17 mouse cellular contexts compared by ENCODE assay signal in the genomic region with DNA sequence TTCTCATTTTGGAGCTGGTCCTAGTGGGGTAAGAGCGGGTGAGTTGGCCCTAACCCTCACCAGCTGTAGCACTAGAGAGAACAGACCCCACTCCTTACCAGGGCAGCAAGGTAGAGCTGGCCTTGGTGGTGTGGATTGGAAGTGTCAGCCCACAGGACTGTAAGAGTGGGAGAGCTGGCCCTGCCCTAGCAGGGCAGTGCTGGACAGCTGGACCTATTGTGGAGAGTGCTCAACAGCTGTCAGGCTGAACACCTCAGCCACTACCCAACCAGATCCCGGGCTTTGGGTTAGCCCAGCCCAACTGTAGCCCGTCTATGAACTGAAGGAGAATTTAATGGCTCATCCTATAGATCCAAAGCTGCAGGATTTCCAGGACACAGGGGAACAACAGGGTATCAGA. TPM values are rescaled to one million over a fixed set of nuclear protein-coding genes. Genes with fewer than 3 reads are reported as not detected.
DNase-seq lines count a peak whose midpoint lies in the region; ATAC-seq and TF ChIP-seq lines count a peak whose summit lies in the region.
"Had no signal": no experiment of that assay in that cellular context is flagged by ENCODE, and none has a peak within 500 bp of the region (broad histone marks: within the 10 kb centered on the region; RNA-seq: fewer than 3 reads in every experiment).

No protein-coding gene starts in this region.

- H3K36me3 ChIP-seq in forebrain, embryonic 16.5 days (ENCODE audit: control insufficient read depth, insufficient read depth), result peaks cover 27% of the 10 kb centered on the region
- H3K36me3 ChIP-seq in forebrain, postnatal 0 days (ENCODE audit: insufficient read depth), result peaks cover 39% of the 10 kb centered on the region
- peaks cover 45% of the 10 kb centered on the region for H3K36me3 ChIP-seq in liver, embryonic 12.5 days
- peaks cover 30% of the 10 kb centered on the region for H3K36me3 ChIP-seq in liver, postnatal 0 days (replicated peaks; ENCODE audit: insufficient read depth, low read length)
- H3K36me3 ChIP-seq in hindbrain, embryonic 15.5 days, result peaks cover 42% of the 10 kb centered on the region
- peaks cover 31% of the 10 kb centered on the region for H3K36me3 ChIP-seq in macrophage (ENCODE audit: inconsistent target)

- peak; percentile 29 for ATAC-seq in forebrain, embryonic 16.5 days
- no peak; the same call in 1 of the 2 replicates for ATAC-seq in forebrain, postnatal 0 days
- 0 out of 2 replicates have a peak, but pooled peaks have one; percentile 27 for ATAC-seq in liver, embryonic 12.5 days
- no peak for ATAC-seq in liver, postnatal 0 days
- peak; percentile 55; the same call in 1 of the 2 replicates for ATAC-seq in hindbrain, embryonic 15.5 days (ENCODE audit: low FRiP score, low read depth)
- ATAC-seq: inflammation-experienced regulatory T-cells, adult 6 months had no signal

- WGBS in forebrain, embryonic 16.5 days, result 95% methylated on average over 3 of the region's 3 CpGs
- 88% methylated on average over 3 of the region's 3 CpGs for WGBS in forebrain, postnatal 0 days
- 80% methylated on average over 3 of the region's 3 CpGs for WGBS in liver, embryonic 12.5 days (ENCODE audit: insufficient replicate concordance)
- 84% methylated on average over 3 of the region's 3 CpGs for WGBS in liver, postnatal 0 days (ENCODE audit: insufficient replicate concordance)
- WGBS in hindbrain, embryonic 15.5 days, result 90% methylated on average over 3 of the region's 3 CpGs
- WGBS in macrophage (ENCODE audit: missing documents), result 100% methylated on average over 3 of the region's 3 CpGs

- H3K9me3 ChIP-seq in forebrain, embryonic 16.5 days (ENCODE audit: control insufficient read depth, low read length), result no peaks in the 10 kb centered on the region
- no peaks in the 10 kb centered on the region for H3K9me3 ChIP-seq in forebrain, postnatal 0 days (ENCODE audit: low read length)
- H3K9me3 ChIP-seq in liver, embryonic 12.5 days (replicated peaks), result no peaks in the 10 kb centered on the region
- H3K9me3 ChIP-seq in liver, postnatal 0 days (ENCODE audit: low read length), result no peaks in the 10 kb centered on the region
- H3K9me3 ChIP-seq in hindbrain, embryonic 15.5 days, result no peaks in the 10 kb centered on the region

- no peaks in the 10 kb centered on the region for H3K27me3 ChIP-seq in forebrain, embryonic 16.5 days (replicated peaks; ENCODE audit: control insufficient read depth, insufficient read depth, low read length)
- no peaks in the 10 kb centered on the region for H3K27me3 ChIP-seq in forebrain, postnatal 0 days (ENCODE audit: insufficient read depth, low read length)
- no peaks in the 10 kb centered on the region for H3K27me3 ChIP-seq in liver, embryonic 12.5 days (replicated peaks)
- H3K27me3 ChIP-seq in liver, postnatal 0 days (ENCODE audit: insufficient read depth, low read length), result no peaks in the 10 kb centered on the region
- H3K27me3 ChIP-seq in hindbrain, embryonic 15.5 days, result no peaks in the 10 kb centered on the region

- H3K4me2 ChIP-seq in forebrain, embryonic 16.5 days (ENCODE audit: low read length), result no peak overlapping the region
- H3K4me2 ChIP-seq in forebrain, postnatal 0 days (ENCODE audit: low read depth), result no peak overlapping the region
- no peak overlapping the region for H3K4me2 ChIP-seq in liver, embryonic 12.5 days
- no peak overlapping the region for H3K4me2 ChIP-seq in liver, postnatal 0 days (ENCODE audit: low read depth, low read length)
- no peak overlapping the region for H3K4me2 ChIP-seq in hindbrain, embryonic 15.5 days
- H3K4me2 ChIP-seq: heart, embryonic 11.5 days had no signal

- H3K9ac ChIP-seq in forebrain, embryonic 16.5 days (replicated peaks; ENCODE audit: low read depth, low read length), result no peak overlapping the region
- no peak overlapping the region for H3K9ac ChIP-seq in forebrain, postnatal 0 days
- H3K9ac ChIP-seq in liver, embryonic 12.5 days, result no peak overlapping the region
- no peak overlapping the region for H3K9ac ChIP-seq in liver, postnatal 0 days (replicated peaks)
- H3K9ac ChIP-seq in hindbrain, embryonic 15.5 days, result no peak overlapping the region

- no peak overlapping the region for H3K27ac ChIP-seq in forebrain, embryonic 16.5 days (ENCODE audit: low read length)
- no peak overlapping the region for H3K27ac ChIP-seq in forebrain, postnatal 0 days (ENCODE audit: low read depth, low read length)
- H3K27ac ChIP-seq in liver, embryonic 12.5 days, result no peak overlapping the region
- no peak overlapping the region for H3K27ac ChIP-seq in liver, postnatal 0 days (ENCODE audit: low read depth)
- H3K27ac ChIP-seq in hindbrain, embryonic 15.5 days (replicated peaks), result no peak overlapping the region
- peak overlapping the region; percentile 78; the same call in 1 of the 2 replicates for H3K27ac ChIP-seq in macrophage
- H3K27ac ChIP-seq: layer of hippocampus, adult 2 months had no signal

- no peak for TF ChIP-seq EP300 in liver, postnatal 0 days (IDR thresholded peaks at IDR 0.05; ENCODE audit: low read depth)

- DNase-seq in forebrain, postnatal 0 days, result no peak
- no peak for DNase-seq in liver, postnatal 0 days
- DNase-seq in adrenal gland, adult (ENCODE audit: inconsistent age in 2 of 2, low spot score in 1 of 2), result no peak
- DNase-seq in layer of hippocampus, postnatal 14 days (ENCODE audit: low spot score in 2 of 2), result no peak
- DNase-seq: B cell, adult 2 months; cerebellum, adult 18-20 months; heart, postnatal 10 days; kidney, postnatal 10 days; lung, adult 2 months; thymus, postnatal 4 days had no signal

- H3K79me2 ChIP-seq in macrophage (ENCODE audit: inconsistent target), result no peaks in the 10 kb centered on the region

- no peak overlapping the region for H3K4me3 ChIP-seq in forebrain, embryonic 16.5 days (replicated peaks; ENCODE audit: low read length)
- H3K4me3 ChIP-seq in forebrain, postnatal 0 days (ENCODE audit: low read depth, low read length), result no peak overlapping the region
- no peak overlapping the region for H3K4me3 ChIP-seq in liver, embryonic 12.5 days
- H3K4me3 ChIP-seq in liver, postnatal 0 days (ENCODE audit: low read depth, low read length), result no peak overlapping the region
- no peak overlapping the region for H3K4me3 ChIP-seq in hindbrain, embryonic 15.5 days
- H3K4me3 ChIP-seq in macrophage (ENCODE audit: inconsistent target), result no peak overlapping the region
- H3K4me3 ChIP-seq: layer of hippocampus, adult 2 months had no signal

- no peaks in the 10 kb centered on the region for H3K4me1 ChIP-seq in forebrain, embryonic 16.5 days (replicated peaks; ENCODE audit: control insufficient read depth, insufficient read depth, low read length)
- no peaks in the 10 kb centered on the region for H3K4me1 ChIP-seq in forebrain, postnatal 0 days (ENCODE audit: insufficient read depth)
- H3K4me1 ChIP-seq in liver, embryonic 12.5 days, result no peaks in the 10 kb centered on the region
- H3K4me1 ChIP-seq in liver, postnatal 0 days (ENCODE audit: insufficient read depth), result no peaks in the 10 kb centered on the region
- no peaks in the 10 kb centered on the region for H3K4me1 ChIP-seq in hindbrain, embryonic 15.5 days (replicated peaks)

- TF ChIP-seq CTCF in forebrain, postnatal 0 days (IDR thresholded peaks at IDR 0.05; ENCODE audit: low read depth), result no peak
- no peak for TF ChIP-seq CTCF in liver, postnatal 0 days (IDR thresholded peaks at IDR 0.05; ENCODE audit: low read depth)

RNA-seq across cellular contexts. Expression of a gene that starts 33.7 kb away (rescaled TPM):
- polyA plus RNA-seq in forebrain, embryonic 16.5 days (2015; fragmentation: Nextera tagmentation; extraction: Ambion mirVana), result 0.39 and 0.80 TPM in 2 replicates
- total RNA-seq in forebrain, postnatal 0 days (2014; rRNA removed), result 1.00 and 2.2 TPM in 2 replicates
- polyA plus RNA-seq in forebrain, postnatal 0 days (2015; fragmentation: Nextera tagmentation; extraction: Ambion mirVana), result 0.83 and 1.3 TPM in 2 replicates
- 1.7 and 2.1 TPM in 2 replicates for polyA plus RNA-seq in liver, embryonic 12.5 days (2016; fragmentation: Nextera tagmentation; extraction: Ambion mirVana)
- 23.8 and 31.1 TPM in 2 replicates for polyA plus RNA-seq in liver, postnatal 0 days (2015; fragmentation: Nextera tagmentation; extraction: Ambion mirVana)
- polyA plus RNA-seq in hindbrain, embryonic 15.5 days (2015; fragmentation: Nextera tagmentation; extraction: Ambion mirVana), result 1.4 and 1.8 TPM in 2 replicates
- 100 to 1,000 TPM in 17 of 26 experiments, 10 to 100 TPM in 9; 38.9 to 936 (median 232) TPM for total RNA-seq in macrophage (2018; cell fraction: chromatin; rRNA removed)
- total RNA-seq in macrophage (2018; cell fraction: cytosol; rRNA removed), result 10 to 100 TPM in 18 of 26 experiments, 1 to 10 TPM in 8; 6.0 to 74.5 (median 32.4) TPM
- 100 to 1,000 TPM in 17 of 26 experiments, 10 to 100 TPM in 9; 32.4 to 716 (median 209) TPM for total RNA-seq in macrophage (2018; cell fraction: nucleus; rRNA removed)
- 3.8 to 15.2 TPM (median 9.5 TPM) in 3 replicates for polyA plus RNA-seq in macrophage (2018)
- total RNA-seq in layer of hippocampus, postnatal 14 days (2021), result 1 to 10 TPM; 4.9 to 6.7 TPM

RNA-seq across cellular contexts. Expression of a gene that starts 38.6 kb away (rescaled TPM):
- polyA plus RNA-seq in forebrain, embryonic 16.5 days (2015; fragmentation: Nextera tagmentation; extraction: Ambion mirVana), result 125 and 142 TPM in 2 replicates
- total RNA-seq in forebrain, postnatal 0 days (2014; rRNA removed), result 84.0 and 98.9 TPM in 2 replicates
- polyA plus RNA-seq in forebrain, postnatal 0 days (2015; fragmentation: Nextera tagmentation; extraction: Ambion mirVana), result 64.8 and 66.2 TPM in 2 replicates
- polyA plus RNA-seq in liver, embryonic 12.5 days (2016; fragmentation: Nextera tagmentation; extraction: Ambion mirVana), result 42.8 and 44.4 TPM in 2 replicates
- polyA plus RNA-seq in liver, postnatal 0 days (2015; fragmentation: Nextera tagmentation; extraction: Ambion mirVana), result 19.9 and 24.3 TPM in 2 replicates
- 128 and 131 TPM in 2 replicates for polyA plus RNA-seq in hindbrain, embryonic 15.5 days (2015; fragmentation: Nextera tagmentation; extraction: Ambion mirVana)
- total RNA-seq in macrophage (2018; cell fraction: chromatin; rRNA removed), result 100 to 1,000 TPM in 18 of 26 experiments, 10 to 100 TPM in 8; 33.8 to 271 (median 160) TPM
- total RNA-seq in macrophage (2018; cell fraction: cytosol; rRNA removed), result 10 to 100 TPM; 25.4 to 53.5 (median 38.2) TPM
- total RNA-seq in macrophage (2018; cell fraction: nucleus; rRNA removed), result 100 to 1,000 TPM in 7 of 26 experiments, 10 to 100 TPM in 19; 22.1 to 160 (median 82.4) TPM
- 31.0 to 71.4 TPM (median 50.1 TPM) in 3 replicates for polyA plus RNA-seq in macrophage (2018)
- 10 to 100 TPM; 83.4 to 89.3 TPM for total RNA-seq in layer of hippocampus, postnatal 14 days (2021)

RNA-seq across cellular contexts. Expression of a gene that starts 38.9 kb away (rescaled TPM):
- polyA plus RNA-seq in forebrain, embryonic 16.5 days (2015; fragmentation: Nextera tagmentation; extraction: Ambion mirVana), result 43.5 and 55.0 TPM in 2 replicates
- total RNA-seq in forebrain, postnatal 0 days (2014; rRNA removed), result 51.1 and 57.1 TPM in 2 replicates
- 18.5 and 26.9 TPM in 2 replicates for polyA plus RNA-seq in forebrain, postnatal 0 days (2015; fragmentation: Nextera tagmentation; extraction: Ambion mirVana)
- 13.0 and 16.1 TPM in 2 replicates for polyA plus RNA-seq in liver, embryonic 12.5 days (2016; fragmentation: Nextera tagmentation; extraction: Ambion mirVana)
- 9.1 and 11.5 TPM in 2 replicates for polyA plus RNA-seq in liver, postnatal 0 days (2015; fragmentation: Nextera tagmentation; extraction: Ambion mirVana)
- 41.5 and 45.7 TPM in 2 replicates for polyA plus RNA-seq in hindbrain, embryonic 15.5 days (2015; fragmentation: Nextera tagmentation; extraction: Ambion mirVana)
- total RNA-seq in macrophage (2018; cell fraction: chromatin; rRNA removed), result 100 to 1,000 TPM in 22 of 26 experiments, 10 to 100 TPM in 4; 73.5 to 228 (median 145) TPM
- total RNA-seq in macrophage (2018; cell fraction: cytosol; rRNA removed), result 10 to 100 TPM in 9 of 26 experiments, 1 to 10 TPM in 17; 4.2 to 17.1 (median 7.7) TPM
- 100 to 1,000 TPM in 18 of 26 experiments, 10 to 100 TPM in 8; 59.2 to 214 (median 129) TPM for total RNA-seq in macrophage (2018; cell fraction: nucleus; rRNA removed)
- 11.1 to 23.0 TPM (median 14.3 TPM) in 3 replicates for polyA plus RNA-seq in macrophage (2018)
- 10 to 100 TPM; 58.2 to 74.3 TPM for total RNA-seq in layer of hippocampus, postnatal 14 days (2021)

Comparison
In these comparisons a context has a peak if more than half of its experiments do, and no peak if none do; other contexts are left out.
1. ATAC-seq: peak in forebrain, embryonic 16.5 days (single experiment), liver, embryonic 12.5 days (single experiment) and hindbrain, embryonic 15.5 days (single experiment); none in forebrain, postnatal 0 days (single experiment) and liver, postnatal 0 days (single experiment).